Mouse (Mus musculus) olfactory bulb, adult 2 months (tissue): ENCODE data around the gene Ubox5.

ENCODE experiments used
- CTCF ChIP-seq: fragments of 200-500 bp; IDR thresholded peaks from 2 replicates; pipeline ENCODE4 v1.5.1; 2012; ENCODE audit warnings: low read depth, mild to moderate bottlenecking, low read length, moderate library complexity; ENCODE audit not compliant: insufficient read depth
- POLR2A ChIP-seq: fragments of 200-500 bp; IDR thresholded peaks from 2 replicates; pipeline ENCODE4 v1.6.1; 2012; ENCODE audit warnings: mild to moderate bottlenecking, low read depth, low read length, moderate library complexity; ENCODE audit not compliant: insufficient read depth

DNA sequence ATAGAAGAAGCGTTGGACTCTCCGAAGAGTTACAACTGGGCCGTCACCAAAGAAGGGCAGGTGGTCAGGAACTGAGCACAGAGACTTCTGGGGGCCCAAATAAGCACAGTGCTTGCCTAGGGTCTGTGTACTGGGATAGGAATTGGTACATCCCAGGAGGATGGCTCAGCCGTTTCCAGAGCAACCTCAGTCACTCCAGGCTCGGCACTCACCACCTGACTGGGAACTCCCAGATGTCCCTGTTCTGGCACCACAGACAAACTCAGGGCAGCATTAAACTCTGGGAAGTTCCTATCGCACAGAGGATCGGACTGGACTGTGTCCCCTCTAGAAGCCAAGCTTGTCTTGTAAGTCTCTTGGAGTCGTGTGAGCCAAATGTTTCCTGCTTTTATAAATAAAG, 64.9 kb downstream of the Ubox5 start:
- no peak for TF ChIP-seq CTCF
- TF ChIP-seq POLR2A: no peak
